Mouse (Mus musculus) left cerebral cortex, adult 8-10 months (tissue): ENCODE results near the gene Snrpg. TPM values are rescaled to one million over a fixed set of nuclear protein-coding genes. Genes with fewer than 3 reads are reported as not detected.
"Not testable (repeated sequence)": the region's sequence is repeated elsewhere in the genome, so short reads cannot be mapped to it uniquely, and the experiment has no call there.

Experiments
- DNase-seq, 2 experiments: peaks; one replicate each; pipeline ENCODE4 v3.0.0; 2022; ENCODE audit warnings: low spot score in 2 of 2
- total RNA-seq, 4 experiments: library from RNA; stranded (reverse); gene quantifications; 2 replicates each; pipeline ENCODE4 v1.2.4; 2022

Snrpg gene
- 10 to 100 TPM; 47.4 to 75.1 (median 61.7) TPM for total RNA-seq

DNA sequence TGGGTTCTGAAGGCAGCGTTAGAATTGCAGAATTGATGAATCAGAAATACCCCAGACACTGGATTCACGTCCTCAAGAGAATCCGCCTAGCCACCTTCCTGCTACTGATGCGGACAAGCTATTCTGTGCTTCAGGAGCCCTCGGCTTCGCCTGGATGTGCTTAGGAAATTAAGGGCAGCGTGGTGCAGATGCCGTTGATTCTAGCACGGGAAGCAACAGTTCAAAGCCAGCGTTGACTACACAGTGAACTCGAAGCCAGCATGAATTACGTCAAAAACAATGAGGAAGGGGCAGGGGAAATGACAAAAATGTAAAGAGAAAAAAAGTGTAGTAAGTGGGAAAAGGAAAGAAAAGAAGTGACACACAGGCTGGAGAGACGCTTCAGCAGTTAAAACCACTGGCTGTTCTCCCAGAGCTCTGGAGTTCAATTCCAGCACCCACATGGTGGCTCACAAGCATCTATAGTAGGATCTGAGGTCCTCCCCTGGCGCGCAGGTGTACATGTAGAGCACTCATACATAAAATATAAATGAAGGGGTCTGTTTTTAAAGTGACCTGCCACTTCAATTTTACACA is at the start of gene Snrpg:
TSS of gene Snrpg (plus strand) at position 541 of the 576 bp plus-strand sequence.
- no peak for DNase-seq

DNA sequence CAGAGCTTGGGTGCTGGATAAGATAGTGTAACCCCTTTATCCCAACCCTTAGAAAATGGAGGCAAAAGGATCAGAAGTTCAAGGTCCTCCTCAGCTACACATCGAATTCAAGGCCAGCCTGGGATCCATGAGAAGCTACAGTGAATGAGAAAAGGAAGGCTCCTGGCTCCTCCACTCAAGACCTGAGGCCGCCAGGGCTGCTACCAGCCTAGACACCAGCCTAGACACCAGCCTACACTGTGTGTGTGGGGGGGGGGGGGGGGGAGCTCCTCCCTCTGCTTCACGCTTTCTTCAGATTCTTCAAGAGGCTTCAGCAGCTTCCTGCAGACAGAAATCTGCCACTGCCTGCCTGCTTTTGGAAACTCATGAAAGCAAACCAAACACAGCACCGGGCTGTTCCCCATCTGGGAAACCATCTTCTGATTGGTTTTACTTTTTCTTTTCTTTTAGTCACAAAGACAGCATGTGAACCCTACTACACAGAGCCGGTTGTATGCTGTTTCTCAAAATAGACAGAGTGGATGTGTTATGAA is 49.0 kb upstream of the Snrpg start:
- DNase-seq, result no peak

DNA sequence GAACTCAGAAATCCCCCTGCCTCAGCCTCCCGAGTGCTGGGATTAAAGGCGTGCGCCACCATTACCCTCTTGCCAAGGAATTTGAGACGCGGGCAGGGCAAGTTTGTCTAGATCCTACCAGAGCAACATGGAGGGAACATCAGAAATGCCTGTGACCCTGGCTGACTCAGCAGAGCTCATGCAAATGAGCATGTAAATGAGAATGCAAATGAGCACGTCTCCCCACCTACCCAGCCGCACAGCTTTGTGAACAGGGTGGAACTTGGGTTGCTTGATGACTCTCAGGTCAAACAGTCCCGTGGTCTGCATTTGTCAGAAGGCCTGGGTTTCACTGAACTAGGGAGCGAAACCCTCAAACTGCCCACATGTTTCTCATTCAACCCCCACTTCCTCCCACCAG is 48.1 kb upstream of the Snrpg start:
- no peak for DNase-seq

DNA sequence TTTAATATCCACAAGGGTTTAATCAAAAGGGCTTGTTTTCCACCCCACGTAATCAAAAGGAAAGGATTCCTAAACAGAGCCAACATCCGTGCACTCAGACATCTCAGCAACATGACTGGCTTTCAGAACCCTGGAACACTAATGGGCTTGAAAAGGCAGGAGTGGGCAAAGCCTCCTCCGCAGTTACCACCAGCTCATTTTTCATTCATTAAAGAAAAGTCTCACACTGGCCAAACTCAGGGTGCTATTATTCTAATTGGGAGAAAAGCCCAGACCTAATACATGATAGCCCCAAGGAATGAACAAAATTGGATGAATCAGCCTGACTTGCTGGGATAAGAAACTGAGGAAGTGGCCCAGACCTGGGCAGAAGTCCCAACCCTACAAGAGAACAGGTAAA is 46.7 kb upstream of the Snrpg start:
- no peak for DNase-seq

DNA sequence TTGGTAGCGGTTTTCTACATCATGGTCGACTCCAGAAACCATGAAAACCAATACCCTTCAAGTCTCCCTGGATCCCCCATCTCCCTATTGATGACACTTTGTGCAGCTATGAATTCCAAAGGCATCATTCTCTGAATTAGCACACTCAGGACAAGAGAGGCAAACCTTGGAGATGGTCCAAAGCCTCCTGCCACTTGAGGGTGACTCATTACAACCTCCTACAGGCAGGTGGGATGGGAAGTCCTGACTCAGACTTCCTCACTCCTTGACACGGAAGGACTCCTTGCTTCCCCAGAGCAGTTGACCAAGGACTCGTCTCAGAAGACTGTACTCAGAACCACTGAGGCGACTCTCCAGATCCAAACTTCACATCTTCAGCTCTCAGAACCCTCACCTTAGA is 45.5 kb upstream of the Snrpg start:
- DNase-seq, result no peak

DNA sequence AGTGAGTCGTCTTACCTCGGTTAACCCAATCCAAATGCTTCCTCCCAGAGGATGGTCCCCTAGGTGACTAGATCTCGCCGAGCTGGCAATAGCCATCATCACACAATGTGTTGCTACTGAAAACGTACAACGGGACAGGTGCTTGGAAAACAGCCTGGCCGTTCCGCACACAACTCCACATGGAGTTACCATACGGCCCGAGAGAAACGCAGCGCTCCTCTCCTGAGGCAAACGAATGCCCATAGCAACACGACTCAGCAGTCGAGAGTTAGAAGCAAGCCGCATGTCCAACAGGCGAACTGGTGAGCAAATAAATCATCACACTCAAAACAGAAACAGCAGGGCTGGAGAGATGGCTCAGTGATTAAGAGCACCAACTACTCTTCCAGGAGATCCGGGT is 44.2 kb upstream of the Snrpg start:
- no peak for DNase-seq

DNA sequence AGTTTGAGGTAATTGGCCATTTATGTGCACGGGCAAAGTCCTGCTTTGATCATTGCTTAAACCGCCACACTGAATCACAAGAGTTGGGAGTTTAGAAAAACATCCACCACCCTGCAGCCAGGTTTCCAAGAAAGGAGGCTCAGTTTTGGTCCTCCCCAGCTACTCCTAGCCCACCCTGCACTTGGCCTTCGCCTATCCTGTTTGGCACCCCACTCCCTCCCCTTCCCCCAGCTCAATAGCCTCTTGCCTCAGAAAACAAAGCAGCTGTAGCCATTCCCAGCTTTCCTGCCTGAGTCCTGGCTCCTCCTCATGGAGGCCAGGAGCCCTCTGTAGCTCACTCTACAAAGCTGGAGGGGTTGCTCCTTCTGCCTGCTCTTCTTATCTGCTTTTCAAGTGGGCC is 42.7 kb upstream of the Snrpg start:
- DNase-seq, result no peak

DNA sequence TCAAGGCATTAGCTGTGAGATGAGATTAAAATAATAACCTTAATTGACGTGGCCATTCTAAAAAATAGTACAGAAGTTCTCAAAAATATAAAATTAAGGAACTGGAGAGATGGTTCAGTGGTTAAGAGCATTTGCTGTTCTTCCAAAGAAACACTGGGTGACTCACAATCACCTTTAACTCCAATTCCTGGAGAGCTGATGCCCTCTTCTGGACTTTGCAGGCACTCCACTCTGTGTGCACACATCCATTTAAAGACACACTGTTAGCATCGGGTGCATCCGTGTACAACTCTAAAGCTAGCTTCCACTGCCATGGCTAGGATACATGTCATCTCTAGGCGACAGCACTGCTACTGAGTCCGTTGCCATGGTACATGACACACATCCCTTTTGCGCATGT is 41.2 kb upstream of the Snrpg start:
- DNase-seq, result no peak

DNA sequence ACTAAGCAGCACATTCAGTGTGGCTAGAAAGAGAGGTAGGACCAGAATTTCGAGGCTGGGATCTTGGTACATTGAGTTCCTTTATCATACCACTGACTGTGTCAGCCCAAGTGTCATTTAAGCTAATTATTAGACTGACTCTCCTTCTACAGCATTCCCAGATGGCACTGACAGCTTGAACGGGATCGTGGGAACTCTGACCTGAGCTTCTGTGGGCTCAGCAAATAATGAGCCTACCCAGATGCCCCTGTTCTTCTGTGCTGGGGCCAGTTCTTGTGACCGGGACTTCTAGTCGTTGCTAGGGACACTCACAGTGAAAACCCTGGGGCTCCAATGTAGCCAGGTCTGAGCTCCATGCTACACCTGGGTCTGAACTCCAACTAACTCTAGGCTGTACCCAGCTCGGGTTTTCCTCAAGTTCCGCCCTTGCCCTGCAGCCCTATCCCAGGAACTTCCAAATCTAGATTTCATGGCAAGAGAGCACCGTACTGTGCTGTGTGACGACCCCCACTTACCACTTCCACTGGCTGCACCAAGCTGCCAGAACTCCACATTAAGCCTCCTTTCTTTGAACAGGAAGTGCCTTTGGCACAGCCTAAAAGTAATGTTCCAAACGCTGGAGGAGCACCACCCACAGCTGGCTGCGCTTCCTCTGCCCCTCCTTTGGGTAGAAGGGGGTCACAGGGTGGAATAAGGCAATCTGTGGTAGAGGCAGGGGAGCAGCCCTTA is 35.8 kb upstream of the Snrpg start:
- no peak for DNase-seq

DNA sequence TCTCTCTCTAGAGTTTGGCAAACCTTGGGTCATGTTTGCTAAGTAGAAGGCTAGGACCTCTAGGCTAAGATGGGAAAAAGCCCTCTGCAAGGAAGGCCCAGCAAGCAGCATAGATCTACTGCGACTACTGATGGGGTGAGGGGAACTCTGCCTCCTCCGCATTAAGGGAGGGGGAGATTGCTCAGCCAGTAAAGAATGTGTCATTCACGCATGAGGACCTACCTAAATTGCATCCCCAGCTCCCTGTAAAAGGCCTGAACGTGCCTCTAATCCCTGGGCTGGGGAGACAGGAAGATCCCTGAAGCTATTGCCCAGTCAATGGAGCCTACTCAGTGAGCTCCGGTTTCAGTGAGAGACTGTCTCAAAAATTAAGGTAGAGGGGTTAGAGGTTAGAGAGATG is 35.2 kb upstream of the Snrpg start:
- DNase-seq, result no peak

DNA sequence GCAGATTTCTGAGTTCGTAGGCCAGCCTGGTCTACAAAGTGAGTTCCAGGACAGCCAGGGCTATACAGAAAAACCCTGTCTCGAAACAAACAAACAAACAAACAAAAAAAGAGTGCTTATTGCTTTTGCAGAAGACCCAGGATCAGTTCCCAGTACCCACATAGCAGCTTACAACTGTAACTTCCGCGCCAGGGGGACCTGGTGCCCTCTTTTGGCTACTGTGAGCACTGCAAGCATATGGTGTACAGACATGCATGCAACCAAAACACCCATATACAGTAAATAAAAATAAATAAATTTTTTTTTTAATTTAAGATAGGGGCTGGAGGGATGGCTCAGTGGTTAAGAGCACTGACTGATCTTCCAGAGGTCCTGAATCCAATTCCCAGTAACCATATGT is 34.8 kb upstream of the Snrpg start:
- DNase-seq, result not testable (repeated sequence)

DNA sequence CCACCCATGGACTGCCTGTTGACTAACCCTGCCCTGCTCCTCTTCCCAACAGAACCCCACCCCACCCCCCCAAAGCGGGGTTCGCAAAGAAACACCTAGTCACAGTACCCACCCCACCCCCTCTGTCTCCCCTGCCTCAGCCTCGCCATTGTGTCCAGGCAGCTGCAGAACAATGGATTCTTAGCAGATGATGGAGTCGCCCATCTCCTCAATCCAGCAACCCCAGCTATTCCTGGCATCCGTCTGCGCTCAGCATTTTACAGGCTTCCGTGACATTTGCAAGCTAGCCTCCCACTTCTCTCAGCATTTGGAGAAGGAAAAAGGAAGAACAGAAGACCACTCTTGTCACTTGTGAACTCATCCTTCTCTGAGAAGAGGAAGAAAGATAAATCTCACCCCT is 27.4 kb upstream of the Snrpg start:
- DNase-seq, result no peak

DNA sequence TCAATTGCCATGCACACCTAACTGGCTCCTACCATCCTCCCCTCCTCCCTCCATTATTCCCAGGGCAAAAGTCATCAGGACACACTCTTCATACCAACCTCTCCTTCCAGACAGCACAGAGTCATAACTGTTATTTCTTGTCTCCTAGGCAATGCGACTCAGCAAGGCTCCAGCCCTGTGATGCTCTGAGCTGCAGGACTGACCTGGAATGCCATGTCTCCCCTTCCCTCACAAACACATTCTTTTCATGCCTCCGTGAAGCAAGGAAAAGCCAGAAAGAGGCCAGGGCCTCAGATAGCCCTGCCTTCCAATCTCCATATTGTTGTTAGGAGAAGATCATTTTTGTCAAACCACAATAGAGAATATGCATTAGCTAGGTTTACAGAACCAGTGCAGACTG is 25.0 kb upstream of the Snrpg start:
- no peak for DNase-seq

DNA sequence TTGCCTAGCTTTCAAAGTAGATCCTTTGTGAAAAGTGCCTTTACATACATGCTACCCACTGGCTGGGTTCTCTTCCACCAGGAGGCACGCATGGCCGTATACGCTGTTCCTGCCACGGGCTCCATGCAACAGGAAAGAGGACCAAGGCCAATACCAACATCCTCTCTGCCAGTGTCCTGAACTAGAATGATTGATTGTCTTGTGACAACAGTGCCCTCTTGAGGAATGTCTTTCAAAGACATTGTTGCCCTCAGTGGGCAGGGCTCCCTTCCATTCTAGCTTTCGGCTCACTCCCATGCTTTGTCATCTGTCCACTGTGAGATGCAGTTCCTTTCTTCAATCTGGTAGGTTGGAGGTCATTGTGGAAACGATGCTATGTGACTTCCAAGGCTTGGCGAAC is 21.8 kb upstream of the Snrpg start:
- DNase-seq, result no peak

DNA sequence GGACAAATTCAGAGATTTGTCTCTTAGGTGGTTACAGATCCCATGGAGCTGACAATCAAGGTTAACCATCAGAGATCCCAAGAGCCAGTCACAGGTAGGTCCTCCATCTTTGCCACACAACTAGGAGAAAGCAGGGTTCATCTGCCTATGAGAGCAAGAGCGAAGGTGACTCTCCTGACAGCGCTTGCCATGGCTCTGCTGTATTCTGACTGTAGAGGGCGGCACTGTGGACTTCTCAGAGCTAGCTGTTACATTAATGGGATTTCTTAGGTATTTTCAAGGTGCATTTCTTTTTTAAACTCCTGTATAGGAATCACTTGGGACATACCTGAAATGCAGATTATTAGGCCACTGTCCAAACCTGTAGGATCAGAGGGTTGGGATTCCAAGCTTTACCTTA is 16.2 kb upstream of the Snrpg start:
- DNase-seq, result no peak

DNA sequence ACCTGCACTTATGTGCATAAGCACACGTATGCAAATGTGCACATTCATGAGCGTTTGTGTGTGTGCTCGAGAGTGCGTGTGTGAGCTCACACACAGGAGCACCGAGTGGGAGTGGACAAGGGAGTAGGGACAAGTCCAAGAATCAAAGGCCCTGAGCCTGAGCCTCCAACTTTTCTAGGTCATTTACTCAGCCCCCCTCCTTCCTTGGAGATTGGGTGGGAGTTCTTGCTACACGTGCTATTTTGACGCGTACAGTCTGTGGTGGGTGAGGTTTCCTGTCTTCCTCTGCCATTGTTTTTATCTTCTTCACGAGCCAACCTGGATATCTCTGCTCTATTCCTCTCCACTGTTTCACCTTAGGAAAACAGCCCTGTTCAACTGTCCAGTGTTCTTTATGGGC is 14.1 kb upstream of the Snrpg start:
- no peak for DNase-seq

DNA sequence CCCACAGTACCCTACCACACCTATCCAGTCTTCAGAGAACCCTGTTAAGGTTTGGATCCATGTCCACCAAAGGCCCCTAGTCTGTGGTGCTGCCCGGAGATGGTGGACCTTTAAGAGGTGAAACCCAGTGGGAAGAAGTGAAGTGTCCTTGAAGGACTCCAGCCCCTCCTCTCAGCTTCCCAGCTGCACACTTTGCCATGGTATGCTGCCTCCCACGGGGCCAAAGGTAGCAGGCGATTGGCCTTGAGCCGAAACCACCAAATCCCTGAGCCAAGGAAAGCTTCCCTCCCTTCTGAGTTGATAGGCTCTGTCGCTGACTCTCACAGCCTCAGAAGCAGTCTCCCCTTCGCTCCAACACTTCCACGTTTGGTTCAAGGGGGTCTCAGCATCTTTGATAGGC is 10.4 kb upstream of the Snrpg start:
- no peak for DNase-seq

DNA sequence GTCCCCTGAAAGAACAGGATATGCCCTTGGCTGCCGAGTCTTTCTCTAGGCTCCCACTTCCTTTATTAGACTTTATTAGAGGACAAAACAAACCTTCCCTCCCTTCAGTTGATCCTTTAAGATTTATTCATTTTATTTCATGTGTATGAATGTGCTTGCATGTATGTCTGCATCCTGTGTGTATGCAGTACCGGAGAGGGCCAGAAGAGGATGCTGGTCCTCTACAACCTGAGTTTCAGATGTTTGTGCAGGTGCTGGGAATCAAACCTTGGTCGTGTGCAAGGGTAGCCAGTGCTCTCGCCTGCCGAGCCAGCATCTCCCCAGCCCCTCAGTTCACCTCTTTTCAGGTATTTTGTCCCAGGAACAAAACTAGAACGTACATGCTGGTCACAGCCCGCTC is 9.7 kb upstream of the Snrpg start:
- DNase-seq, result no peak

DNA sequence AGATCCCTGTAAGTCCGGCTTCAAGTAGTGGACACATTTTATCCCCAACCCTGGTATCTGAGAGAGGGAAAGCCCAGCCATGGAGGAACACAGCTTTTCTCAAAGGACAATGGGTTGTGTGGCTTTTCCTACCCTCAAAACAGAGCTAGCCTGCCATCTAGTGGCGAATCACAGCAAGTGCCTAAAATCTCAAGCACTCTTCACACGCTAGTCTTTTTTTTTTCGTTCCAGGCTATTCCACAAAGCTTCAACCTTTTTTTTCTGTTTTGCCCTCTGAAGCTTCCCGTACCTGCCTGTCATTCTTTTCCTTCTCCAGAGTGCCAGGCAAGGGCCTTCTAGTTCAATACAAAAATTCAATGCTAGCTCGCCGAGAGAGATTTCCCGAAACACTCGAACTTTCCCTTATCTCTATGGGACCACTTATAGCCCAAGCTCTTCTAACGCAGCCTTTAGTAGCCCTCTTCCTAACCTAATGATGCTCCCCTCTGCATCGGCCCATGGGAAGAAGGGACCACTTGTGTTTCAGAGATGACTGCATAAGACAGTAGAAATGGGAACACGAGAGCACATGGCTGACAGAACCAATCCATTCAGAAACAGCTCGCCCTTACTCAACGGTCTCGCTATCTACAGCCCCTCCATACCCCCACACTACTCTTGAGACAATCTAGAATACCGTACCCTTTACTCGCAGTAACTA is 6.5 kb upstream of the Snrpg start:
- peak; percentile 56 to 69 for DNase-seq

DNA sequence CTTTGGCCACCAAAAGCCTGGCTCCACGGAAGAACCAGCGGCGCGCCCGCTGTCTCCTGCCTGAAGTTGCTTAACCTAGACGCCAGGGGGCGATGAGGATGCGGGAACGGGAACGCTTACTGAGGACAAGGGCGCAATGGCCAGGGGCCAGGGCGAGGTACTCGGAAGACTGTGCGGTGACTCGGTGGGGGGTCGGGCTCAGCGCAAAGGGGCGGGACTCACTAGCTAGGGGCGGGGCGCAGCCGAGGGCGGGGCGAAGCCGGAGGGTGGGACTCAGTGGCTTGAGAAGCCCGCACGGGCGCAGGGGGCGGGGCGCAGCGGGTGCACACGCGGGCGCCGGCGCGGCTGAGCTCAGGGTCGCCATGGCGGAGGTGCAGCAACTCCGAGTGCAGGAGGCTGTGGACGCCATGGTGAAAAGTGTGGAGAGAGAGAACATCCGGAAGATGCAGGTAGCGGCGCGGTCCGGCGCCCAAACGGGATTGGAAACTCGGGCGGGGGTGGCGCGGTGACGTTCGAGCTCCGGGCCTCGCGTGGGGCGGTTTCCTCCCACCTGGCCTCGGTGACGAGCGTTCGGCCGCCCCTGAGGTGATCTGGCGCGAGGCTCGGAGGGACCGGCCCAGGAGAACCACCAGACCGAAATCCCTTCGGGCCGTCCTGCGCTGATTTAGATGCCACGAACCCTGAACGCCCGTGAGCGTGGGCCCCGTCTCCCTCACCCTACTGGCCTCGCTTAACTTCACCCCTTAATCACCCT is 5.6 kb upstream of the Snrpg start, which contains the start of gene Fam136a:
TSS of gene Fam136a (plus strand) at position 276 of the 754 bp plus-strand sequence.
- peak; percentile 73 to 90 for DNase-seq

DNA sequence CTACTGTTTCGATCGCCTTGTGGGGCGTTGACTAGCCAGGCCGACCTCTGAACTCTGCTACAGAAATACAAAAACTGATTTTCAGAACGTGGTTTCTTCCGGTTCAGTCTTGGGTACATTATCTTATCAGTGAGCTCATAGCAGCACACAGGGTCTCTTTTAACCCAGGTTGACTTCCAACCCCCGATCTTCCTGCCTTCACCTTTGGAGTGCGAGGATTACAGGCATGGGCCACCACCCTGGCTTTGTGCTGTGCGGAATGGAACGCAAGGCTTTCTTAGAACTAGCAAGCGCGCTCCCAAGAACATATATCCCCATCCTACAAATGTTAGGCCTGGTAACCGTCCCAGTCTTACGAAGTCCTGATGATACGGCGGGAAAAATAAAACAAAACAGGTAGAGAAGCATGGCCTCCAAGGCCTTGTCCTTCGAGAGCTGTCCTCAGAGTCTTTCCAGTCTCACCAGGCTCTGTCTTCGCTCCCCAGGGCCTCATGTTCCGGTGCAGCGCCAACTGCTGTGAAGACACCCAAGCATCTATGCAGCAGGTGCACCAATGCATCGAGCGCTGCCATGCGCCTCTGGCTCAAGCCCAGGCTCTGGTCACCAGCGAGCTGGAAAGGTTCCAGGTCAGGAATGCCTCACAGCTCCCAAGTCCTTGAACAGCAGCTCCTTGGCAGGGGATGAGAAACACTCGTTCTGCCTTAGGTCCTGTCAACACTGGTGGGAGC is 4.8 kb upstream of the Snrpg start:
- DNase-seq, result peak; percentile 33 to 47
